Mouse (Mus musculus) MEL-GATA-1-ER (cell line): ENCODE results near the gene Mtrr.
"Not testable (repeated sequence)": the region's sequence is repeated elsewhere in the genome, so short reads cannot be mapped to it uniquely, and the experiment has no call there.

Experiments
- DNase-seq: peaks from one replicate; pipeline ENCODE4 v3.0.0-alpha.2; 2012; ENCODE audit warnings: low read depth; ENCODE audit errors: extremely low read depth

Mtrr gene

DNA sequence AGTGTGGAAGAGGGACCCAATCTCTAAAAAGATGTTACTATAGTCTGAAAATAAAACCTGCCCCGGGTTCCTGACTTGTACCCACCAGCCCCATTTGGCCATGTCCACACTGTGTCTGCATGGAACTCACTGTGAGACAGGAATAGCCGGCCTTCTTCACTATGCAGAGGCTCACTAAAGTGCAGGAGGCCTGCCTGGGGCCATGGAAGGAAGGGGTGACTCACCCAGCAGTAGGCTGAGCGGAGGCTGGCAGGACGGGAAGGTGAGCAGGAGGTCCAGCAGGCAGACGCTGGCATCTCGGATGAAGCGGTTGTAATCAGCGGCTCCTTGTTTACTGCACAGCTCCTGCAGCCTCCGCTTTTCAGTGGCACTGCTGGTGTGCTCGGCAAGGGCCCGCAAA is 13.4 kb downstream of the Mtrr start:
- no peak for DNase-seq

DNA sequence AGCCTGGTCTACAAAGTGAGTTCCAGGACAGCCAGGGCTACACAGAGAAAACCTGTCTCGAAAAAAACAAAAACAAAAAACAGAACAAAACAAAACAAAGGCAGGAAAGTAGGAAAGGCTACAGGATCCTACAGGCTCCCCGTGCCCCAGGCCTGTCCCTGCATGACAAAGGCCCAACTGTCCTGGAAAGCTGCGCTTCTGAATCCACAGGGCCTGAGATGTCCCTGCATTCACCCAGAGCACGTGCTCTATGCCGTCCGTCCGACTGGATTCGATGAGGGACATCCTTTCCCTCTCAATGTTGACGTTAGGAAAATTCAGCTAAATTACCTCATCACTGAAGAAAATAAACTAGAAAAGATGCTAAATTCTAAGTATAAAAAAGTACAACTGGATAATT is 13.8 kb downstream of the Mtrr start:
- DNase-seq, result no peak

DNA sequence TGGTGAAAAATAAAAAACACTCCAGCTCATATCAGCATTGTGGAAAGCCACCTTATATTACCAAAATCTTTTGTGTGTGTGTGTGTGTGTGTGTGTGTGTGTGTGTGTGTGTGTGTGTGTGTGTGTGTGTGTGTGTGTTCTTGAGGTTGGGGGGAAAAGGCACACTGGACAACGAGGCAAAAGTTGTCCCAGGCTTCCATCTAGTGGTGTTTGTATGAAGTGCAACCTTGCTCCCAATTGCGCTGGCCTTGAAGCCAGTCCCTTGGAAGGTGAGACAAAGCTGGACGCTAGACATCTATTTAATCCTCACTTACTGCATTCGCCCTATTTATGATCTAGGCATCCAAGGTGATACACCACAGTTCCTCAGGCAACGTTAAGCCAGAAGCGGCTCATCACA is 28.6 kb downstream of the Mtrr start:
- not testable (repeated sequence) for DNase-seq
